Mouse (Mus musculus): ENCODE measurements at regions not wholly inside any gene's neighbourhood (a gene's known extent, or its start where the extent isn't known, plus 50 kb on each side); places are given as distances from the start of the nearest gene placed in this dataset.
"Not testable (repeated sequence)": the region's sequence is repeated elsewhere in the genome, so short reads cannot be mapped to it uniquely, and the experiment has no call there.

GRCm38 (mm10) chr5:96898120-96898672 lies 99.3 kb upstream of the Bmp2k start:
- H3K36me3 ChIP-seq, result no peaks in the 10 kb centered on the region
- WGBS (ENCODE audit: insufficient replicate concordance), result 25% methylated on average over 8 of the region's 8 CpGs
- H3K4me2 ChIP-seq, result peak overlapping the region; percentile 10; the same call in 1 of the 2 replicates
- peak; percentile 79 for ATAC-seq
- 0 out of 2 replicates have a peak overlapping the region, but pooled peaks have one; percentile 23 for H3K27ac ChIP-seq
- no peak overlapping the region for H3K9ac ChIP-seq
- H3K9me3 ChIP-seq (replicated peaks), result no peaks in the 10 kb centered on the region
- no peak overlapping the region for H3K4me3 ChIP-seq
- no peaks in the 10 kb centered on the region; the same call in 1 of the 2 replicates for H3K27me3 ChIP-seq (replicated peaks)
- peaks cover 15% of the 10 kb centered on the region for H3K4me1 ChIP-seq

- no peaks in the 10 kb centered on the region for H3K36me3 ChIP-seq
- no peaks in the 10 kb centered on the region for H3K9me3 ChIP-seq (replicated peaks)
- no peak overlapping the region for H3K4me3 ChIP-seq
- no peak overlapping the region for H3K4me2 ChIP-seq
- peaks cover 15% of the 10 kb centered on the region for H3K4me1 ChIP-seq
- H3K27ac ChIP-seq, result no peak overlapping the region; the same call in 1 of the 2 replicates
- ATAC-seq, result no peak
- H3K27me3 ChIP-seq (replicated peaks), result no peaks in the 10 kb centered on the region; the same call in 1 of the 2 replicates
- 70% methylated on average over 5 of the region's 5 CpGs for WGBS (ENCODE audit: insufficient replicate concordance)
- no peak overlapping the region for H3K9ac ChIP-seq
Observed at GRCm38 (mm10) chr5:96898695-96899094, 98.8 kb upstream of the Bmp2k start.

GRCm38 (mm10) chr5:96905572-96906271 lies 91.8 kb upstream of the Bmp2k start:
- H3K4me1 ChIP-seq, result peaks cover 44% of the 10 kb centered on the region
- H3K36me3 ChIP-seq, result no peaks in the 10 kb centered on the region
- ATAC-seq, result peak; percentile 56; the same call in 1 of the 2 replicates
- H3K9me3 ChIP-seq (replicated peaks), result no peaks in the 10 kb centered on the region
- no peak overlapping the region for H3K4me3 ChIP-seq
- peak overlapping the region; percentile 48 for H3K4me2 ChIP-seq
- H3K27ac ChIP-seq, result peak overlapping the region; percentile 53; the same call in 1 of the 2 replicates
- WGBS (ENCODE audit: insufficient replicate concordance), result 35% methylated on average over 17 of the region's 17 CpGs
- no peaks in the 10 kb centered on the region for H3K27me3 ChIP-seq (replicated peaks)
- peak overlapping the region; percentile 46 for H3K9ac ChIP-seq

- not testable (repeated sequence) for H3K9me3 ChIP-seq (replicated peaks); H3K27me3 ChIP-seq (replicated peaks); H3K9ac ChIP-seq; H3K27ac ChIP-seq; ATAC-seq; H3K36me3 ChIP-seq; H3K4me3 ChIP-seq; H3K4me2 ChIP-seq
- H3K4me1 ChIP-seq, result peaks cover 71% of the 10 kb centered on the region
- WGBS (ENCODE audit: insufficient replicate concordance), result 52% methylated on average over 2 of the region's 2 CpGs
Observed at GRCm38 (mm10) chr5:96908371-96908770, 89.1 kb upstream of the Bmp2k start.

- Histone ChIP-seq H3K27ac (peak overlapping the region; percentile 50), H3K4me1 (peaks cover 79% of the 10 kb centered on the region), H3K27me3 (replicated peaks) (no peaks in the 10 kb centered on the region), H3K9me3 (replicated peaks) (no peaks in the 10 kb centered on the region), H3K4me3 (no peak overlapping the region), H3K36me3 (no peaks in the 10 kb centered on the region), H3K4me2 (no peak overlapping the region), H3K9ac (peak overlapping the region; percentile 27; the same call in 1 of the 2 replicates)
- no peak for ATAC-seq
- 56% methylated on average over 6 of the region's 6 CpGs for WGBS (ENCODE audit: insufficient replicate concordance)
Observed at GRCm38 (mm10) chr5:96909218-96909617, 88.3 kb upstream of the Bmp2k start.

- H3K27me3 ChIP-seq (replicated peaks), result no peaks in the 10 kb centered on the region
- peak overlapping the region; percentile 39 for H3K4me3 ChIP-seq
Observed at GRCm38 (mm10) chr5:96911550-96912253, 85.8 kb upstream of the Bmp2k start.

GRCm38 (mm10) chr5:96912254-96912635 lies 85.2 kb upstream of the Bmp2k start:
- Histone ChIP-seq H3K4me2 (peak overlapping the region; percentile 65), H3K9ac (peak overlapping the region; percentile 69), H3K27me3 (replicated peaks) (no peaks in the 10 kb centered on the region), H3K36me3 (no peaks in the 10 kb centered on the region), H3K4me1 (peaks cover 87% of the 10 kb centered on the region), H3K4me3 (peak overlapping the region; percentile 39; the same call in 1 of the 2 replicates), H3K9me3 (replicated peaks) (no peaks in the 10 kb centered on the region), H3K27ac (peak overlapping the region; percentile 90)
- ATAC-seq, result no peak
- 17% methylated on average over 4 of the region's 4 CpGs for WGBS (ENCODE audit: insufficient replicate concordance)

More at GRCm38 (mm10) chr5:96911550-96912253, 85.8 kb upstream of the Bmp2k start:
- Histone ChIP-seq H3K36me3 (no peaks in the 10 kb centered on the region), H3K4me2 (peak overlapping the region; percentile 65), H3K27ac (peak overlapping the region; percentile 90), H3K9me3 (replicated peaks) (no peaks in the 10 kb centered on the region), H3K9ac (peak overlapping the region; percentile 69), H3K4me1 (peaks cover 87% of the 10 kb centered on the region)
- peak; percentile 86 for ATAC-seq
- 13% methylated on average over 13 of the region's 13 CpGs for WGBS (ENCODE audit: insufficient replicate concordance)

- Histone ChIP-seq H3K9me3 (replicated peaks) (no peaks in the 10 kb centered on the region), H3K36me3 (no peaks in the 10 kb centered on the region), H3K4me3 (peak overlapping the region; percentile 39; the same call in 1 of the 2 replicates), H3K27ac (peak overlapping the region; percentile 90), H3K27me3 (replicated peaks) (no peaks in the 10 kb centered on the region), H3K9ac (peak overlapping the region; percentile 69), H3K4me2 (peak overlapping the region; percentile 65), H3K4me1 (peaks cover 91% of the 10 kb centered on the region)
- ATAC-seq, result 0 out of 2 replicates have a peak, but pooled peaks have one; percentile 24
- 19% methylated on average over 4 of the region's 4 CpGs for WGBS (ENCODE audit: insufficient replicate concordance)
Observed at GRCm38 (mm10) chr5:96912781-96913180, 84.7 kb upstream of the Bmp2k start.

GRCm38 (mm10) chr5:96913711-96914110 lies 83.8 kb upstream of the Bmp2k start:
- Histone ChIP-seq H3K36me3 (no peaks in the 10 kb centered on the region), H3K27me3 (replicated peaks) (no peaks in the 10 kb centered on the region), H3K4me1 (peaks cover 96% of the 10 kb centered on the region), H3K4me3 (no peak overlapping the region), H3K4me2 (peak overlapping the region; percentile 65; the same call in 1 of the 2 replicates), H3K9me3 (replicated peaks) (no peaks in the 10 kb centered on the region), H3K27ac (peak overlapping the region; percentile 90), H3K9ac (peak overlapping the region; percentile 69)
- 43% methylated on average over 1 of the region's 1 CpGs for WGBS (ENCODE audit: insufficient replicate concordance)
- no peak for ATAC-seq

GRCm38 (mm10) chr5:96914696-96915404 lies 82.6 kb upstream of the Bmp2k start:
- Histone ChIP-seq H3K36me3 (no peaks in the 10 kb centered on the region), H3K9ac (no peak overlapping the region), H3K4me3 (no peak overlapping the region), H3K27ac (peak overlapping the region; percentile 90), H3K4me1 (peaks cover 94% of the 10 kb centered on the region), H3K4me2 (no peak overlapping the region), H3K9me3 (replicated peaks) (no peaks in the 10 kb centered on the region), H3K27me3 (replicated peaks) (no peaks in the 10 kb centered on the region)
- no peak for ATAC-seq
- 43% methylated on average over 4 of the region's 4 CpGs for WGBS (ENCODE audit: insufficient replicate concordance)

- Histone ChIP-seq H3K4me3 (no peak overlapping the region), H3K27me3 (replicated peaks) (no peaks in the 10 kb centered on the region), H3K9ac (0 out of 2 replicates have a peak overlapping the region, but pooled peaks have one; percentile 5), H3K4me1 (peaks cover 95% of the 10 kb centered on the region), H3K4me2 (no peak overlapping the region), H3K36me3 (no peaks in the 10 kb centered on the region), H3K9me3 (replicated peaks) (no peaks in the 10 kb centered on the region), H3K27ac (peak overlapping the region; percentile 92)
- no peak for ATAC-seq
- WGBS (ENCODE audit: insufficient replicate concordance), result 73% methylated on average over 6 of the region's 6 CpGs
Observed at GRCm38 (mm10) chr5:96916897-96917296, 80.6 kb upstream of the Bmp2k start.
